Mouse (Mus musculus) heart, embryonic 11.5 days (tissue): ENCODE results near the gene Gm11172. TPM values are rescaled to one million over a fixed set of nuclear protein-coding genes. Genes with fewer than 3 reads are reported as not detected.
A peak's percentile ranks its signal among the peaks of the same experiment; 100 is the strongest.

Experiments used
- ATAC-seq: fragments of 200-750 bp; cut with Nextera tagmentation; replicated peaks from 2 replicates; pipeline ENCODE4 v1.8.0; 2017; ENCODE audit warnings: moderate library complexity; ENCODE audit not compliant: insufficient number of reproducible peaks, low FRiP score, low TSS enrichment
- H3K27ac ChIP-seq: fragments of 300-500 bp; sonication (generic); 2 replicates; pipeline ENCODE4 v1.5.1; 2014; ENCODE audit warnings: mild to moderate bottlenecking, low read depth, low read length
- H3K27me3 ChIP-seq: fragments of 300-500 bp; sonication (generic); 2 replicates; pipeline ENCODE4 v1.6.1; 2014; ENCODE audit warnings: mild to moderate bottlenecking, low read length, mixed read lengths; ENCODE audit not compliant: control insufficient read depth, insufficient read depth
- H3K36me3 ChIP-seq: fragments of 300-500 bp; sonication (generic); 2 replicates; pipeline ENCODE4 v1.6.1; 2014; ENCODE audit warnings: mild to moderate bottlenecking, low read length, moderate library complexity, mixed read lengths; ENCODE audit not compliant: control insufficient read depth, insufficient read depth
- H3K4me1 ChIP-seq: fragments of 300-500 bp; sonication (generic); 2 replicates; pipeline ENCODE4 v1.6.1; 2014; ENCODE audit warnings: low read length; ENCODE audit not compliant: control insufficient read depth, insufficient read depth
- H3K4me2 ChIP-seq: fragments of 300-500 bp; sonication (generic); 2 replicates; pipeline ENCODE4 v1.6.1; 2014; ENCODE audit warnings: mild to moderate bottlenecking, moderate library complexity
- H3K4me3 ChIP-seq: fragments of 300-500 bp; sonication (generic); 2 replicates; pipeline ENCODE4 v1.5.1; 2014; ENCODE audit warnings: low read depth, low read length
- H3K9ac ChIP-seq: fragments of 300-500 bp; sonication (generic); 2 replicates; pipeline ENCODE4 v1.6.1; 2014; ENCODE audit warnings: mild to moderate bottlenecking, low read depth, low read length, moderate library complexity
- H3K9me3 ChIP-seq: fragments of 300-500 bp; sonication (generic); replicated peaks from 2 replicates; pipeline ENCODE4 v1.6.1; 2016; ENCODE audit warnings: low read length; ENCODE audit not compliant: control insufficient read depth
- WGBS: fragments of 180-500 bp; shearing (Covaris S2); extraction: QIAGEN DNeasy Blood & Tissue Kit; methylation state at CpG from one replicate; pipeline ENCODE4 v1.1.7; 2014; ENCODE audit not compliant: insufficient replicate concordance; 5-methylcytosine and 5-hydroxymethylcytosine counted together
- polyA plus RNA-seq: library from polyadenylated mRNA; unstranded; fragments of >200 nt; fragmentation: Nextera tagmentation; extraction: Ambion mirVana; gene quantifications from 2 replicates; pipeline ENCODE4 v1.2.1, GENCODE M21; 2014

Gm11172 gene
- polyA plus RNA-seq, 1 experiment from 2014 or later, result not detected

- WGBS, result 48% methylated on average over 4 of the region's 4 CpGs
- Histone ChIP-seq H3K9ac (no peak overlapping the region), H3K27me3 (no peaks in the 10 kb centered on the region)
Observed at GRCm38 (mm10) chr16:10814864-10815263, 2.1 kb downstream of the Gm11172 start.

GRCm38 (mm10) chr16:10818579-10819135 is 5.9 kb downstream of the Gm11172 start:
- Histone ChIP-seq H3K27me3 (no peaks in the 10 kb centered on the region), H3K36me3 (no peaks in the 10 kb centered on the region), H3K27ac (no peak overlapping the region), H3K9ac (no peak overlapping the region), H3K4me2 (no peak overlapping the region), H3K4me1 (peaks cover 14% of the 10 kb centered on the region), H3K9me3 (no peaks in the 10 kb centered on the region), H3K4me3 (no peak overlapping the region)
- WGBS, result 83% methylated on average over 4 of the region's 4 CpGs
- no peak; the same call in 1 of the 2 replicates for ATAC-seq

More at GRCm38 (mm10) chr16:10814864-10815263, 2.1 kb downstream of the Gm11172 start:
- Histone ChIP-seq H3K4me3 (no peak overlapping the region), H3K9me3 (no peaks in the 10 kb centered on the region), H3K27ac (no peak overlapping the region), H3K4me1 (peaks cover 10% of the 10 kb centered on the region), H3K36me3 (no peaks in the 10 kb centered on the region), H3K4me2 (no peak overlapping the region)
- no peak for ATAC-seq

GRCm38 (mm10) chr16:10819966-10820365 is 7.3 kb downstream of the Gm11172 start:
- Histone ChIP-seq H3K36me3 (no peaks in the 10 kb centered on the region), H3K9ac (no peak overlapping the region), H3K27ac (0 out of 2 replicates have a peak overlapping the region, but pooled peaks have one; percentile 10), H3K4me1 (peaks cover 10% of the 10 kb centered on the region), H3K4me3 (no peak overlapping the region), H3K9me3 (no peaks in the 10 kb centered on the region), H3K4me2 (no peak overlapping the region), H3K27me3 (no peaks in the 10 kb centered on the region)
- 39% methylated on average over 3 of the region's 3 CpGs for WGBS
- ATAC-seq, result no peak

GRCm38 (mm10) chr16:10821387-10821786 is 8.7 kb downstream of the Gm11172 start:
- Histone ChIP-seq H3K4me3 (no peak overlapping the region), H3K9ac (no peak overlapping the region), H3K4me1 (peaks cover 10% of the 10 kb centered on the region), H3K27ac (no peak overlapping the region), H3K4me2 (no peak overlapping the region), H3K36me3 (no peaks in the 10 kb centered on the region), H3K27me3 (no peaks in the 10 kb centered on the region), H3K9me3 (no peaks in the 10 kb centered on the region)
- 61% methylated on average over 4 of the region's 4 CpGs for WGBS
- no peak for ATAC-seq

- no peaks in the 10 kb centered on the region for H3K27me3 ChIP-seq
- H3K4me3 ChIP-seq, result no peak overlapping the region
- H3K9ac ChIP-seq, result no peak overlapping the region
- H3K4me1 ChIP-seq, result peaks cover 8% of the 10 kb centered on the region
- ATAC-seq, result no peak
- no peaks in the 10 kb centered on the region for H3K9me3 ChIP-seq
- H3K36me3 ChIP-seq, result no peaks in the 10 kb centered on the region
- WGBS, result 74% methylated on average over 1 of the region's 1 CpGs
- no peak overlapping the region for H3K4me2 ChIP-seq
- H3K27ac ChIP-seq, result no peak overlapping the region
Observed at GRCm38 (mm10) chr16:10824536-10824935, 11.8 kb downstream of the Gm11172 start.

GRCm38 (mm10) chr16:10825840-10826239 is 13.1 kb downstream of the Gm11172 start:
- H3K4me1 ChIP-seq, result no peaks in the 10 kb centered on the region
- H3K4me3 ChIP-seq, result no peak overlapping the region
- whole genome bisulfite sequencing, result 82% methylated on average over 4 of the region's 4 CpGs
- no peaks in the 10 kb centered on the region for H3K9me3 ChIP-seq
- H3K36me3 ChIP-seq, result no peaks in the 10 kb centered on the region
- H3K27ac ChIP-seq, result no peak overlapping the region
- no peak overlapping the region for H3K9ac ChIP-seq
- no peaks in the 10 kb centered on the region for H3K27me3 ChIP-seq
- ATAC-seq, result no peak
- no peak overlapping the region for H3K4me2 ChIP-seq

- no peak overlapping the region for H3K4me3 ChIP-seq
- H3K36me3 ChIP-seq, result no peaks in the 10 kb centered on the region
- no peak for ATAC-seq
- H3K27me3 ChIP-seq, result no peaks in the 10 kb centered on the region
- H3K9me3 ChIP-seq, result no peaks in the 10 kb centered on the region
- 86% methylated on average over 9 of the region's 9 CpGs for WGBS
- no peak overlapping the region for H3K4me2 ChIP-seq
- H3K27ac ChIP-seq, result no peak overlapping the region
- no peaks in the 10 kb centered on the region for H3K4me1 ChIP-seq
- H3K9ac ChIP-seq, result no peak overlapping the region
Observed at GRCm38 (mm10) chr16:10827269-10827668, 14.6 kb downstream of the Gm11172 start.

GRCm38 (mm10) chr16:10827766-10828460 is 15.2 kb downstream of the Gm11172 start:
- H3K4me1 ChIP-seq, result no peaks in the 10 kb centered on the region
- H3K27ac ChIP-seq, result no peak overlapping the region
- whole genome bisulfite sequencing, result 66% methylated on average over 7 of the region's 7 CpGs
- no peak for ATAC-seq
- H3K36me3 ChIP-seq, result no peaks in the 10 kb centered on the region
- H3K27me3 ChIP-seq, result no peaks in the 10 kb centered on the region
- no peak overlapping the region for H3K9ac ChIP-seq
- no peak overlapping the region for H3K4me2 ChIP-seq
- no peak overlapping the region for H3K4me3 ChIP-seq
- H3K9me3 ChIP-seq, result no peaks in the 10 kb centered on the region

GRCm38 (mm10) chr16:10828461-10828805 is 15.7 kb downstream of the Gm11172 start:
- Histone ChIP-seq H3K36me3 (no peaks in the 10 kb centered on the region), H3K4me1 (no peaks in the 10 kb centered on the region), H3K9ac (no peak overlapping the region), H3K9me3 (no peaks in the 10 kb centered on the region), H3K27me3 (no peaks in the 10 kb centered on the region), H3K4me3 (no peak overlapping the region), H3K4me2 (no peak overlapping the region), H3K27ac (no peak overlapping the region)
- WGBS, result 69% methylated on average over 4 of the region's 4 CpGs
- no peak for ATAC-seq
